Mouse (Mus musculus): ENCODE measurements around the gene St6galnac5. TPM values are rescaled to one million over a fixed set of nuclear protein-coding genes. Genes with fewer than 3 reads are reported as not detected.

Gene St6galnac5
- polyA plus RNA-seq, 1 experiment, result 1.2 TPM

- WGBS, result 89% methylated on average over 15 of the region's 15 CpGs
- H3K27me3 ChIP-seq (ENCODE audit: control insufficient read depth, insufficient read depth, low read length), result no peaks in the 10 kb centered on the region
- no peaks in the 10 kb centered on the region; the same call in 1 of the 2 replicates for H3K4me1 ChIP-seq (ENCODE audit: control insufficient read depth, insufficient read depth, insufficient read length)
- H3K27ac ChIP-seq (ENCODE audit: insufficient read depth, low read length), result no peak overlapping the region
- DNase-seq (ENCODE audit: low read depth in 1 of 2, low spot score in 2 of 2), result no peak
- TF ChIP-seq CTCF (IDR thresholded peaks at IDR 0.05; ENCODE audit: extremely low read depth, insufficient read depth, insufficient read length, insufficient replicate concordance) (no peak), POLR2A (IDR thresholded peaks at IDR 0.05; ENCODE audit: low read depth, low read length) (no peak)
- no peaks in the 10 kb centered on the region for H3K36me3 ChIP-seq (ENCODE audit: control insufficient read depth, insufficient read depth, low read length)
- no peak overlapping the region for H3K4me3 ChIP-seq (ENCODE audit: extremely low read depth, insufficient read depth, insufficient read length)
Observed at GRCm38 (mm10) chr3:152923530-152923929, 58.5 kb downstream of the St6galnac5 start.

DNA sequence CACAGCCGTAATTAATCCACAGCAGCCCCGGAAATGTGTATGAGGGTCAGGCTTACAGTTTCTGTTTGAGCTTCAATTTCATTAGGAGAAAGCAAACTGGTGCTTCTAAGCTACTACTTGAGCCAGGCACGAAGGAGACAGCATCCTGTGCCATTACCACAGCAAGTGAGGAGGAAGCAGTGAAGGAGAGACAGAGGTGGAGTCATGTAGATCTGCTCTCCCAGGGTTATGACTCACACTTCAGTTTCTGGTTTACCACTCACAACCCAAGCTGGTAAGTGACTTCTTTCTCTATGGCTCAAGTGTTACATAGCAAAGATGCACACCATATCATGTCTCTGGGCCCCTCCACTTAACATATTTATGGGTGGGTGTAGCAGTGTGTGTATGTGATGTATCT, 61.7 kb downstream of the St6galnac5 start:
- TF ChIP-seq CTCF (IDR thresholded peaks at IDR 0.05; ENCODE audit: extremely low read depth, insufficient read depth, insufficient read length, insufficient replicate concordance), result no peak
- Histone ChIP-seq H3K4me3 (ENCODE audit: extremely low read depth, insufficient read depth, insufficient read length) (no peak overlapping the region), H3K27me3 (ENCODE audit: control insufficient read depth, insufficient read depth, low read length) (no peaks in the 10 kb centered on the region), H3K36me3 (ENCODE audit: control insufficient read depth, insufficient read depth, low read length) (no peaks in the 10 kb centered on the region), H3K4me1 (ENCODE audit: control insufficient read depth, insufficient read depth, insufficient read length) (peaks cover 3% of the 10 kb centered on the region; the same call in 1 of the 2 replicates), H3K27ac (ENCODE audit: insufficient read depth, low read length) (no peak overlapping the region)
- DNase-seq (ENCODE audit: low read depth in 1 of 2, low spot score in 2 of 2), result no peak
- WGBS, result 31% methylated on average over 3 of the region's 3 CpGs

DNA sequence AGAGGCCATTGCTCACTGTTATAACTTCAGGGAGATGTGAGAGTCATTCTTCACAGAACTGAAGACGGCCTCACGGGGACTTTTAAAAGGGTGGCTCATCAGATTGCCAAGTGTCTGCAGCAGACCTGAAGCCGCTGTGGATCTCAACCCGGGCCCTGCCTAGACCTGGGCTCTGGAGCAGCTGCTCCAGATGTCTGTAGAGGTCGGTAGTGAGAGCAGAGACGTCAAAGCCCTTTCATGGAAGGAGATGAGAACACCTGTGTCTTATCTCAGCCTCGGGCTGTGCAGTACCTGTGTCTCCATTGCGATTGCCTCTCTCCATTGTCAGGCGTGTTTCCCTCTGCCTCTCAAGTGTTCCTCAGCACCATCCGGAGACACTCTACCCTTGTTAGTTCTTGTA, 62.9 kb downstream of the St6galnac5 start:
- no peaks in the 10 kb centered on the region for H3K36me3 ChIP-seq (ENCODE audit: control insufficient read depth, insufficient read depth, low read length)
- H3K4me1 ChIP-seq (ENCODE audit: control insufficient read depth, insufficient read depth, insufficient read length), result peaks cover 3% of the 10 kb centered on the region; the same call in 1 of the 2 replicates
- H3K27ac ChIP-seq (ENCODE audit: insufficient read depth, low read length), result no peak overlapping the region
- no peaks in the 10 kb centered on the region for H3K27me3 ChIP-seq (ENCODE audit: control insufficient read depth, insufficient read depth, low read length)
- 79% methylated on average over 10 of the region's 10 CpGs for WGBS
- TF ChIP-seq CTCF (IDR thresholded peaks at IDR 0.05; ENCODE audit: extremely low read depth, insufficient read depth, insufficient read length, insufficient replicate concordance) (no peak), POLR2A (IDR thresholded peaks at IDR 0.05; ENCODE audit: low read depth, low read length) (no peak)
- DNase-seq (ENCODE audit: low read depth in 1 of 2, low spot score in 2 of 2), result no peak
- H3K4me3 ChIP-seq (ENCODE audit: extremely low read depth, insufficient read depth, insufficient read length), result no peak overlapping the region

- 55% methylated on average over 8 of the region's 8 CpGs for WGBS
Observed at GRCm38 (mm10) chr3:152917579-152917978, 64.5 kb downstream of the St6galnac5 start.

DNA sequence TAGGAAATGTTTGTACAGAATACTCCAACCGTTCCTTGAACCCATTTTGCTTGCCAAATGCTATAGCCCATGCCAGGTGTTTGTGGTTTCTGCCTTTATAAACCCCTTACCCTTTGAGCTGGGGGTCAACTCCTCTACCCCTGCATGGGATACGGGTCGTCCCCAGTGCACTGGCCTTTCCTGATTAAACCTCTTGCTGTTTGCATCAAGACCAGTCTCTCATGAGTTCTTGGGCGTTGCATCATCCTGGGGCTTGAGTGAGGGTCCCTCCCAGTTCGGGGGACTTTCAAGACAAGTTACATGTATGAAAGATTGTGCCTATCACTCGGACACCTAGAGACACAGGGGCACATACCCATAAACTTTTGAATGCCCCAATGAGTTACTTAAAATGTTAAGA, 67.7 kb downstream of the St6galnac5 start:
- TF ChIP-seq POLR2A (IDR thresholded peaks at IDR 0.05; ENCODE audit: low read depth, low read length), result no peak
- Histone ChIP-seq H3K27me3 (ENCODE audit: control insufficient read depth, insufficient read depth, low read length) (no peaks in the 10 kb centered on the region), H3K4me3 (ENCODE audit: extremely low read depth, insufficient read depth, insufficient read length) (no peak overlapping the region)

More at GRCm38 (mm10) chr3:152917579-152917978, 64.5 kb downstream of the St6galnac5 start:
- TF ChIP-seq CTCF (IDR thresholded peaks at IDR 0.05; ENCODE audit: extremely low read depth, insufficient read depth, insufficient read length, insufficient replicate concordance), result no peak
- no peak for TF ChIP-seq POLR2A (IDR thresholded peaks at IDR 0.05; ENCODE audit: low read depth, low read length)
- DNase-seq (ENCODE audit: low read depth in 1 of 2, low spot score in 2 of 2), result no peak
- H3K27me3 ChIP-seq (ENCODE audit: control insufficient read depth, insufficient read depth, low read length), result no peaks in the 10 kb centered on the region
- no peaks in the 10 kb centered on the region for H3K36me3 ChIP-seq (ENCODE audit: control insufficient read depth, insufficient read depth, low read length)
- peaks cover 8% of the 10 kb centered on the region; the same call in 1 of the 2 replicates for H3K4me1 ChIP-seq (ENCODE audit: control insufficient read depth, insufficient read depth, insufficient read length)
- H3K4me3 ChIP-seq (ENCODE audit: extremely low read depth, insufficient read depth, insufficient read length), result no peak overlapping the region
- no peak overlapping the region for H3K27ac ChIP-seq (ENCODE audit: insufficient read depth, low read length)

GRCm38 (mm10) chr3:152913625-152914024, 68.4 kb downstream of the St6galnac5 start:
- Histone ChIP-seq H3K27me3 (ENCODE audit: control insufficient read depth, insufficient read depth, low read length) (no peaks in the 10 kb centered on the region), H3K4me3 (ENCODE audit: extremely low read depth, insufficient read depth, insufficient read length) (no peak overlapping the region), H3K27ac (ENCODE audit: insufficient read depth, low read length) (no peak overlapping the region), H3K4me1 (ENCODE audit: control insufficient read depth, insufficient read depth, insufficient read length) (peaks cover 16% of the 10 kb centered on the region; the same call in 1 of the 2 replicates), H3K36me3 (ENCODE audit: control insufficient read depth, insufficient read depth, low read length) (no peaks in the 10 kb centered on the region)
- TF ChIP-seq CTCF (IDR thresholded peaks at IDR 0.05; ENCODE audit: extremely low read depth, insufficient read depth, insufficient read length, insufficient replicate concordance) (no peak), POLR2A (IDR thresholded peaks at IDR 0.05; ENCODE audit: low read depth, low read length) (no peak)
- DNase-seq (ENCODE audit: low read depth in 1 of 2, low spot score in 2 of 2), result no peak
- 83% methylated on average over 3 of the region's 3 CpGs for WGBS

More for the DNA sequence above, 67.7 kb downstream of the St6galnac5 start:
- no peaks in the 10 kb centered on the region for H3K36me3 ChIP-seq (ENCODE audit: control insufficient read depth, insufficient read depth, low read length)
- no peak for DNase-seq (ENCODE audit: low read depth in 1 of 2, low spot score in 2 of 2)
- WGBS, result 92% methylated on average over 6 of the region's 6 CpGs
- H3K27ac ChIP-seq (ENCODE audit: insufficient read depth, low read length), result no peak overlapping the region
- peaks cover 16% of the 10 kb centered on the region; the same call in 1 of the 2 replicates for H3K4me1 ChIP-seq (ENCODE audit: control insufficient read depth, insufficient read depth, insufficient read length)

DNA sequence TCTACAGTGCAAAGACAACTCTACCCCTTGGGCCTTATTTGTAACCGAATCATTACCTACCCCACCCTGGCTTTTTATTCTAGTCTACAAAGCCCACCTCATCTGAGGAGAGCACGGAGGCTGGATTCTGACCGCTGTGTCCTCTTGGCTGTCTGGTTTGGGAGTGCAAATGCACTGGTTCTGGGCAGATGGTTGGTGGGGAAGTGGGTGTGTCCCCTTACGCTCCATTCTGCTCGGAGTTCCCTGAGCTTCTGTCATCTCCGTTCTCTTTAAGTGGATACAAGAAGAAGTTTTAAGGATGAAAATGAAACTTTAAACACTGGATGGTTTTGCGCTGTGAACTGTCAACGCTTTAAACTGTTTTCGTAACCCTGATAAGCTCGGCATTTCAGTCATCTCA, 68.9 kb downstream of the St6galnac5 start:
- Histone ChIP-seq H3K4me1 (ENCODE audit: control insufficient read depth, insufficient read depth, insufficient read length) (peaks cover 16% of the 10 kb centered on the region; the same call in 1 of the 2 replicates), H3K27me3 (ENCODE audit: control insufficient read depth, insufficient read depth, low read length) (no peaks in the 10 kb centered on the region), H3K36me3 (ENCODE audit: control insufficient read depth, insufficient read depth, low read length) (no peaks in the 10 kb centered on the region), H3K27ac (ENCODE audit: insufficient read depth, low read length) (peak overlapping the region; percentile 84), H3K4me3 (ENCODE audit: extremely low read depth, insufficient read depth, insufficient read length) (peak overlapping the region; percentile 51)
- DNase-seq (ENCODE audit: low read depth in 1 of 2, low spot score in 2 of 2), result no peak
- TF ChIP-seq CTCF (IDR thresholded peaks at IDR 0.05; ENCODE audit: extremely low read depth, insufficient read depth, insufficient read length, insufficient replicate concordance), result no peak
- no peak for TF ChIP-seq POLR2A (IDR thresholded peaks at IDR 0.05; ENCODE audit: low read depth, low read length)
- WGBS, result 54% methylated on average over 10 of the region's 10 CpGs

Measured in spleen, adult 2 months (tissue).